Mouse (Mus musculus) forebrain, postnatal 0 days (tissue): ENCODE measurements around the gene Kank1. TPM values are rescaled to one million over a fixed set of nuclear protein-coding genes. Genes with fewer than 3 reads are reported as not detected.

ENCODE experiments used
- ATAC-seq: fragments of 200-750 bp; cut with Nextera tagmentation; 2 replicates; pipeline ENCODE4 v1.8.0; 2017; ENCODE audit warnings: mild to moderate bottlenecking, moderate library complexity
- DNase-seq: peaks from one replicate; pipeline ENCODE4 v3.0.0-alpha.2; 2015
- H3K27ac ChIP-seq: fragments of 300-500 bp; sonication (generic); 2 replicates; pipeline ENCODE4 v1.5.1; 2014; ENCODE audit warnings: low read depth, mild to moderate bottlenecking, antibody characterized with exemption, low read length, moderate library complexity, mixed read lengths
- H3K27me3 ChIP-seq: fragments of 300-500 bp; sonication (generic); 2 replicates; pipeline ENCODE4 v1.6.1; 2014; ENCODE audit warnings: mild to moderate bottlenecking, low read length, mixed read lengths; ENCODE audit not compliant: insufficient read depth
- H3K36me3 ChIP-seq: fragments of 300-500 bp; sonication (generic); 2 replicates; pipeline ENCODE4 v1.6.1; 2014; ENCODE audit warnings: mild to moderate bottlenecking, moderate library complexity; ENCODE audit not compliant: insufficient read depth
- H3K4me1 ChIP-seq: fragments of 300-500 bp; sonication (generic); 2 replicates; pipeline ENCODE4 v1.6.1; 2014; ENCODE audit warnings: antibody characterized with exemption; ENCODE audit not compliant: insufficient read depth
- H3K4me2 ChIP-seq: fragments of 300-500 bp; sonication (generic); 2 replicates; pipeline ENCODE4 v1.6.1; 2014; ENCODE audit warnings: low read depth, mild to moderate bottlenecking, moderate library complexity
- H3K4me3 ChIP-seq: fragments of 300-500 bp; sonication (generic); 2 replicates; pipeline ENCODE4 v1.5.1; 2014; ENCODE audit warnings: low read depth, low read length, mixed read lengths
- H3K9ac ChIP-seq: fragments of 300-500 bp; sonication (generic); 2 replicates; pipeline ENCODE4 v1.6.1; 2014; ENCODE audit warnings: mild to moderate bottlenecking
- H3K9me3 ChIP-seq: fragments of 300-500 bp; sonication (generic); 2 replicates; pipeline ENCODE4 v1.6.1; 2016; ENCODE audit warnings: low read length
- CTCF ChIP-seq: sonication (generic); IDR thresholded peaks from 2 replicates; pipeline ENCODE4 v1.5.1; 2016; ENCODE audit warnings: antibody characterized with exemption, control low read depth, low read depth
- WGBS: fragments of 180-500 bp; shearing (Covaris S2); extraction: QIAGEN DNeasy Blood & Tissue Kit; methylation state at CpG from one replicate; pipeline ENCODE4 v1.1.7; 2014; 5-methylcytosine and 5-hydroxymethylcytosine counted together
- polyA plus RNA-seq: library from polyadenylated mRNA; unstranded; fragments of >200 nt; fragmentation: Nextera tagmentation; extraction: Ambion mirVana; gene quantifications from 2 replicates; pipeline ENCODE4 v1.2.1, GENCODE M21; 2015
- total RNA-seq: library from RNA; depleted of rRNA; stranded (reverse); fragments of >200 nt; gene quantifications from 2 replicates; pipeline ENCODE4 v1.2.3, GENCODE M21; 2014

The Kank1 gene
- total and polyA plus RNA-seq, 2 experiments from 2014 or later = 3.9 to 10.8 TPM

GRCm38 (mm10) chr19:25361956-25362355, 125.2 kb downstream of the Kank1 start:
- no peak for DNase-seq
- H3K4me3 ChIP-seq = no peak overlapping the region
- H3K9me3 ChIP-seq = no peaks in the 10 kb centered on the region
- H3K27ac ChIP-seq = no peak overlapping the region
- no peaks in the 10 kb centered on the region for H3K27me3 ChIP-seq
- H3K4me2 ChIP-seq = no peak overlapping the region
- TF ChIP-seq CTCF = no peak
- no peaks in the 10 kb centered on the region for H3K4me1 ChIP-seq
- ATAC-seq = no peak
- no peak overlapping the region for H3K9ac ChIP-seq
- WGBS = 60% methylated on average over 7 of the region's 7 CpGs
- H3K36me3 ChIP-seq = no peaks in the 10 kb centered on the region

GRCm38 (mm10) chr19:25365698-25366097, 128.9 kb downstream of the Kank1 start:
- Histone ChIP-seq H3K4me1 (no peaks in the 10 kb centered on the region), H3K9ac (no peak overlapping the region), H3K4me2 (no peak overlapping the region), H3K9me3 (no peaks in the 10 kb centered on the region), H3K4me3 (no peak overlapping the region), H3K27ac (no peak overlapping the region), H3K36me3 (no peaks in the 10 kb centered on the region), H3K27me3 (no peaks in the 10 kb centered on the region)
- WGBS = 78% methylated on average over 5 of the region's 5 CpGs
- ATAC-seq (no peak), DNase-seq (no peak)
- no peak for TF ChIP-seq CTCF

GRCm38 (mm10) chr19:25366620-25367019, 129.8 kb downstream of the Kank1 start:
- DNase-seq = no peak
- H3K27ac ChIP-seq = no peak overlapping the region
- no peaks in the 10 kb centered on the region for H3K9me3 ChIP-seq
- no peaks in the 10 kb centered on the region for H3K36me3 ChIP-seq
- H3K4me2 ChIP-seq = no peak overlapping the region
- no peak for ATAC-seq
- H3K4me3 ChIP-seq = no peak overlapping the region
- no peaks in the 10 kb centered on the region for H3K4me1 ChIP-seq
- H3K9ac ChIP-seq = no peak overlapping the region
- WGBS = 46% methylated on average over 12 of the region's 12 CpGs
- H3K27me3 ChIP-seq = no peaks in the 10 kb centered on the region
- TF ChIP-seq CTCF = no peak

GRCm38 (mm10) chr19:25370428-25370827, 133.7 kb downstream of the Kank1 start:
- H3K27me3 ChIP-seq = peaks cover 4% of the 10 kb centered on the region; the same call in 1 of the 2 replicates
- H3K9me3 ChIP-seq = no peaks in the 10 kb centered on the region
- peaks cover 6% of the 10 kb centered on the region; the same call in 1 of the 2 replicates for H3K4me1 ChIP-seq
- H3K27ac ChIP-seq = no peak overlapping the region
- no peak for TF ChIP-seq CTCF
- DNase-seq (no peak), ATAC-seq (no peak)
- H3K36me3 ChIP-seq = no peaks in the 10 kb centered on the region
- H3K4me3 ChIP-seq = no peak overlapping the region
- H3K4me2 ChIP-seq = no peak overlapping the region
- H3K9ac ChIP-seq = no peak overlapping the region
- WGBS = 94% methylated on average over 9 of the region's 9 CpGs

GRCm38 (mm10) chr19:25372794-25373193, 136.0 kb downstream of the Kank1 start:
- WGBS = 73% methylated on average over 7 of the region's 7 CpGs
- Histone ChIP-seq H3K4me3 (no peak overlapping the region), H3K27ac (no peak overlapping the region), H3K4me2 (no peak overlapping the region), H3K36me3 (no peaks in the 10 kb centered on the region), H3K4me1 (peaks cover 6% of the 10 kb centered on the region; the same call in 1 of the 2 replicates), H3K9me3 (no peaks in the 10 kb centered on the region), H3K9ac (no peak overlapping the region), H3K27me3 (peaks cover 5% of the 10 kb centered on the region; the same call in 1 of the 2 replicates)
- DNase-seq = no peak
- ATAC-seq = no peak
- no peak for TF ChIP-seq CTCF

GRCm38 (mm10) chr19:25373594-25373993, 136.8 kb downstream of the Kank1 start:
- Histone ChIP-seq H3K27ac (no peak overlapping the region), H3K36me3 (no peaks in the 10 kb centered on the region), H3K27me3 (peaks cover 5% of the 10 kb centered on the region; the same call in 1 of the 2 replicates), H3K4me2 (no peak overlapping the region), H3K9ac (no peak overlapping the region), H3K4me3 (no peak overlapping the region), H3K9me3 (no peaks in the 10 kb centered on the region), H3K4me1 (peaks cover 6% of the 10 kb centered on the region; the same call in 1 of the 2 replicates)
- no peak for ATAC-seq
- WGBS = 66% methylated on average over 3 of the region's 3 CpGs
- DNase-seq = no peak
- TF ChIP-seq CTCF = peak; percentile 37

- no peaks in the 10 kb centered on the region for H3K36me3 ChIP-seq
- H3K4me3 ChIP-seq = no peak overlapping the region
- no peak for DNase-seq
- peaks cover 5% of the 10 kb centered on the region; the same call in 1 of the 2 replicates for H3K27me3 ChIP-seq
- no peak for TF ChIP-seq CTCF
- WGBS = 82% methylated on average over 9 of the region's 9 CpGs
- no peak for ATAC-seq
- peaks cover 6% of the 10 kb centered on the region; the same call in 1 of the 2 replicates for H3K4me1 ChIP-seq
- no peak overlapping the region for H3K4me2 ChIP-seq
- no peak overlapping the region for H3K9ac ChIP-seq
- no peak overlapping the region for H3K27ac ChIP-seq
- H3K9me3 ChIP-seq = no peaks in the 10 kb centered on the region
Measured at GRCm38 (mm10) chr19:25374191-25374590, 137.4 kb downstream of the Kank1 start.
